Mouse (Mus musculus) MEL (cell line): ENCODE measurements at regions not wholly inside any gene's neighbourhood (a gene's known extent, or its start where the extent isn't known, plus 50 kb on each side); places are given as distances from the start of the nearest gene placed in this dataset.

Experiments
- CTCF ChIP-seq, 3 experiments: IDR thresholded peaks in 2 of 3; conservative IDR thresholded peaks in 1 of 3; 2 replicates each; pipeline ENCODE4 v1.5.1; 2011 to 2012; ENCODE audit warnings: low read length in 3 of 3, low read depth in 2 of 3, mild to moderate bottlenecking in 2 of 3, improper control_type of control experiment in 1 of 3, inconsistent platforms in 1 of 3, mixed read lengths in 1 of 3, moderate library complexity in 1 of 3; ENCODE audit not compliant: control insufficient read depth in 1 of 3, insufficient read depth in 1 of 3, poor library complexity in 1 of 3, severe bottlenecking in 1 of 3
- GABPA ChIP-seq: IDR thresholded peaks from 2 replicates; pipeline ENCODE4 v1.6.1; 2012; ENCODE audit warnings: low read depth, mild to moderate bottlenecking, inconsistent platforms, low read length, improper control_type of control experiment, moderate library complexity
- JUND ChIP-seq: IDR thresholded peaks from 2 replicates; pipeline ENCODE4 v1.6.1; 2011; ENCODE audit warnings: low read depth, mild to moderate bottlenecking, improper control_type of control experiment, low read length
- MAX ChIP-seq: IDR thresholded peaks from 2 replicates; pipeline ENCODE4 v1.6.1; 2011; ENCODE audit warnings: low read length, improper control_type of control experiment
- NELFE ChIP-seq: IDR thresholded peaks from 2 replicates; pipeline ENCODE4 v1.6.1; 2011; ENCODE audit warnings: low read depth, low read length, improper control_type of control experiment
- POLR2A ChIP-seq, 2 experiments: IDR thresholded peaks; 2 replicates each; pipeline ENCODE4 v1.6.1; 2011 to 2012; ENCODE audit warnings: low read length in 2 of 2, mild to moderate bottlenecking in 2 of 2, control low read depth in 1 of 2, improper control_type of control experiment in 1 of 2, low read depth in 1 of 2, moderate library complexity in 1 of 2; ENCODE audit not compliant: control insufficient read depth in 1 of 2, insufficient read depth in 1 of 2, poor library complexity in 1 of 2
- POLR2AphosphoS2 ChIP-seq: IDR thresholded peaks from 2 replicates; pipeline ENCODE4 v1.6.1; 2011; ENCODE audit warnings: low read length, improper control_type of control experiment
- POLR2AphosphoS5 ChIP-seq: IDR thresholded peaks from 2 replicates; pipeline ENCODE4 v1.6.1; 2012; ENCODE audit warnings: low read depth, borderline replicate concordance, mild to moderate bottlenecking, inconsistent platforms, low read length, moderate library complexity, mixed read lengths
- RAD21 ChIP-seq: IDR thresholded peaks from 2 replicates; pipeline ENCODE4 v1.6.1; 2011; ENCODE audit warnings: mild to moderate bottlenecking, low read depth, low read length, improper control_type of control experiment

DNA sequence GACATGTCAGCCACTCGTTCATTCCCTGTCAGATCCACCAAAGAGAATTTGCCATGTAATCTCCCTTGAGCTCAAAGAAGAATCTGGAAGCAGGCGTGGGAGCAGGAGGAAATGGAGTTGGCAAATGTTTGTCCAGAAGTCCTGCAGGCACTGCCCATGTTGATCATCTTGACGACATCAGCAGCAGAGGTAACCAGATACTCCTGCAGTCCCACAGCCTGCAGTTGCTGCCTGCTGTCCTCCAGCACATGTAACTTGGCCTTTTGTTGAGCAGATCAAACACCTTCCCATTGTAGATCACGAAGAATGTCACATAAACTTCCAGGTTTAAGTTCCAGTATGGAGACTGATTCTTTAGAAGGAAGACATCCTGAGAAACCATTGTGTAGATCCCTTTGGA, 121.3 kb upstream of the Ube2e2 start:
- no peak for TF ChIP-seq POLR2AphosphoS2
- TF ChIP-seq MAX = no peak
- no peak for TF ChIP-seq POLR2A (IDR thresholded peaks at IDR 0.05; ENCODE audit: control insufficient read depth in 1 of 2, insufficient read depth in 1 of 2, low read depth in 1 of 2, low read length in 2 of 2, poor library complexity in 1 of 2)
- no peak for TF ChIP-seq CTCF (IDR thresholded peaks at IDR 0.05 in 2 of 3, conservative IDR thresholded peaks at IDR 0.05 in 1 of 3; ENCODE audit: control insufficient read depth in 1 of 3, insufficient read depth in 1 of 3, low read depth in 2 of 3, low read length in 3 of 3, poor library complexity in 1 of 3, severe bottlenecking in 1 of 3)
- TF ChIP-seq GABPA = no peak
- no peak for TF ChIP-seq NELFE
- TF ChIP-seq RAD21 = no peak
- TF ChIP-seq JUND = no peak
- TF ChIP-seq POLR2AphosphoS5 = no peak
